Mouse (Mus musculus) kidney, adult 2 months (tissue): ENCODE results near the gene Zgpat.

Source experiments
- CTCF ChIP-seq: fragments of 200-500 bp; conservative IDR thresholded peaks from 2 replicates; pipeline ENCODE4 v1.5.1; 2011; ENCODE audit warnings: low read depth, mild to moderate bottlenecking, control low read depth, low read length, moderate library complexity, mixed read lengths; ENCODE audit not compliant: insufficient read depth, insufficient read length
- POLR2A ChIP-seq: fragments of 200-500 bp; IDR thresholded peaks from one replicate; pipeline ENCODE4 v1.6.1; 2011; ENCODE audit warnings: low read depth, low read length, control low read depth

GRCm38 (mm10) chr2:181342766-181343165 lies 22.0 kb upstream of the Zgpat start:
- TF ChIP-seq CTCF: no peak
- no peak for TF ChIP-seq POLR2A
